Mouse (Mus musculus): ENCODE data around the gene Ano8.

Ano8 gene

DNA sequence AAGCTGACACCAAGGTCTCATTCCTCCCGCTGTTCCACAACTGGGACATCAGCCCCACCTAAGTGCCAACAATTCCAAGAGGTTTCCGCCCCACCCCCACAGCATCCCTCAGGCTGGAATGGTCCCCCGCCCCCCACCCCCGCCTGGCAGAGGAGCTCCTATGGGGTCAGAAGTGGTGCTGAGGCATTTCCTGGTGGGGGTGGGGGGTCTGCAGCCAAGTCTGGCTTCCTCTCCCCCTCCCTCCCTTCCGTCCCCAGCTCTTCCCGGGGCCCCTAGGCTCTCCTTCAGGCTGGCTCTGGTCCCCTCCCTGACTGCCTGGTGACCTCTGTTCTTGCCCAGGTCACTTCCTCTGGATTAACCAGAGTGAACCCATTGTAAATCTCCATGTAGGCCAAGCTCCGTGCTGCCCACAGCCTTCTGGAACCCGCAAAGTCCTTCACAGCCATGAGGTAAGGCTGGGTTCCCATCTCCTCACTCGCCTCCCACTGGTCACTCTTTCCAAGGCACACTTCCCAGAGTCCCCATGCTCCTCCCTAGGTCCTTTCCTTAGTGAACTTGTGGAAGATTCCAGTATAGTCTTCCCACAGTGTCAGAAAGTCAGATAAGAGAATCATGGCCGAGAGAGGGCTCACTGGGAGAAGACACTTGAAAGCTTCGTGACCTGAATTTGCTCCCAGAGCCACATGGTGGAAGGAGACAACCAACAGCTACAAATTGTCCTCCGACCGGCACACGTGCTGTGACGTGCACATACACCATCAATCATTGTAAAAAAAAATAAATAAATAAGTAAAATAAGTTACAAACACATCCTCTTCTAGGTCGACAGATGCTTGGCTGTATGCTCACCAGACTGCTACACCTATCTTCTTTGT is 13.3 kb upstream of the Ano8 start:
- DNase-seq (ENCODE audit: low spot score in 2 of 2): no peak

- DNase-seq (ENCODE audit: low spot score in 2 of 2): peak; percentile 66 to 79
Measured at GRCm38 (mm10) chr8:71497881-71498501, 12.2 kb upstream of the Ano8 start.

- DNase-seq (ENCODE audit: low spot score in 2 of 2): no peak
Measured at GRCm38 (mm10) chr8:71497077-71497645, 11.4 kb upstream of the Ano8 start.

DNA sequence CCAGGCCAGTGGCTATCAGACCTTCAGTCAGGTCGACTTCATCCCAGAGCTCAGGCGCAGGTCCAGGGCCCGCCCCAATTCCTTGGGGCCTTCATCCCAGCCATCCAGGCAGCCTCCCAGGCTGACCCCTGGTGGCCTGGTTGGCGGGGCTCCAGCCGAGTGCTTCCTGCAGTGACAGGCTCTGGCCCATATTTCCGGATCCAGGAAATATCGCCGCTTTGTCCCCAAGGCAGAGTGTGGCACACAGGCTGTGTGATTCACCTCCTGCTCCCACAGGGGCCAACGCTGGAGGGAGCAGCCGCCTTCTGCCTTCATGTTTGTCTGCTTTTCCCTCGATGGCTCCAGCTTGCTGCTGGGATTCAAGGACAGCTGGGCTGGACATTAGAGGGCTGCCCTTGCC is 10.7 kb upstream of the Ano8 start:
- DNase-seq (ENCODE audit: low spot score in 2 of 2): peak; percentile 93 to 94

DNA sequence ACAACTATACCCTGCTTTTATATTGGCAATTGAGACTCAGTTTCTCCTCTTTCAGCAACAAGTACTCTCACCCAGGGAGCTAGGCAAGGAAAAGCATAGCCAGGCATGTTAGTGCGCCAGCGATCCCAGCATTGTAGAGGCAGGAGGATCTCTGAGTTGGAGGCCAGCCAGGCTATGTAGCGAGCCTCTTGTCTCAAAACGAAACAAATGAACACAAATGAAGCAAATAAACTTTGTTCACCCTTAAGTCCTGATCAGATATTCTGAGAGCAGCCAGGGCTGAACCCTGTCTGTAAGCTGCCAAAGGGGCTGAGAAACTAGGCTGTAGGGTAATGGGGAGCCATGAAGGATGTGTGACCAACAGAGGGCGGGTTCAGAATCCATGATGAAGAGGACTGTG is 10.0 kb upstream of the Ano8 start:
- DNase-seq (ENCODE audit: low spot score in 2 of 2): no peak

DNA sequence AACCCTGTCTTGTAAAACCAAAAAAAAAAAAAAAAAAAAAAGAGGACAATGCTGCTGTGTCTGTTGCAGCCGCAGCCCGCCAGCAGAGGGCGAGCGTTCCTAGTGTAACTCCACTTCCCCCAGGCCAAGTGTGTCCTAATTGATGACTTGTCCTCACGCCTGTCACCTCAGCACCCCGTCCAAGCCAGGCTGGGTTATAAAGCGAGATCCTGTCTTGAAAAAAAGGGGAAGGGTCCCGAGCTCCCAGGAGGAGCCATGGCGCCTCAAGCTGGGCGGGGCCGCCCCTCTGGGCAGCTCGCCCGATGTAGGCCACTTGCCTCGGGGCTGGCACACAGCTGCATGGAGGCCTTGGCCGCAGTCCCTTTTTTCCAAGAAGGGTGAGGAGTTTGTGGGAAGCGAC is 9.3 kb upstream of the Ano8 start:
- peak; percentile 78 to 85 for DNase-seq (ENCODE audit: low spot score in 2 of 2)

DNA sequence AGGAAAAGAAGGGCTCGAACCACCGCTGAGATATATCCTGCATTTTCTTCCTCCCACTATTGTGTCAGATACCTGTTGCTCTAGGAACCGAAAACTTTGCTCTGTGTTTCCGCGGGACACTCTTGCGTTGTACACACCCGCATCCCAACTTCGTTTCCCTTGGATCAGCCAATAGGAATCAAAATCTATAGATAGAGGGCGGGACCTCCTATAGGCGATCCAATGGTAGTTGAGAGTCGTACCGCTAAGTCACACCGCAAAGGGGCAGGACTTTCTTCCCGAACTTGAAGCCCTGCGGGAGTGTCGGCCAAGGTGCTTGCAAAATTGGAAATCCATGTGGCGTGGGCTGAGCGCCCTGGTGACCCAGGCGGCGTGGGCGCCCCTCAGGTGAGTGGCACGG is 2.7 kb upstream of the Ano8 start:
- DNase-seq (ENCODE audit: low spot score in 2 of 2): peak; percentile 93 to 95

DNA sequence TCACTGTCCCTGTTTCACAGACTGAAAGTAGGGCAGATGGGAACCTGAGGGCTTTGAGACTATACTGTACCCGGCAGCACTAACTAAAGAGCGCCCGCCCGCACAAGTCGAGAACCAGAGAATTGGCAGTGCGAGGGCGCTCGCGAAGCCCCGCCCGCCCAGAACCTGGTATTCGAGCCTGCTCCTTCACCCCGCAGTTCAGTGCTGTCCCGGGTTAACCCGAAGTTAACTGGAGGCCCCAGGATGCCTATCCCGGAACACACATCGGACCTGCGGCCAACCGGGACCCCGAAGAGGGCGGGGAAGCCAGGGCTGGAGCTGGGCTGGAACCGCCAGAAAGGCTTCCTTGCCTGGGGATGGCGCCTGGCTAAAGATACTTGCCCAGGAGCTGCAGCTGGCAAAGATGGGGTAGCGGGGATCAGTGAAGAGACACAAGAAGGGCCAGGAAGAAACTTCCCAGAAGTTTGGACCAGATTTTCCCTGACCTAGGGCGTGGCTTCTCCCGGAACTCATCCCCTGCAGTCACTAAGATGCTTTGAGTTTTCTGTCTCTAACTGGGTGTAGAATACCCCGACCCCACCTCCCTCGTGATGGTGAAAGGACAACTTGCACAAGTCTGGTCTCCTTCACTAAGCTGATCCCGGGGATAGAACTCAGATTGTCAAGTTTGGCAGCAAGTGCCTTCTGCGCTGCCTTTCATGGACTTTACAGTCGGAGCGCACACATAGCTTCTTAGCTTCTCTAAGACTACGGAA is 2.1 kb upstream of the Ano8 start, which contains the start of gene Gtpbp3:
TSS of gene Gtpbp3 (plus strand) at position 413 of the 755 bp plus-strand sequence.
- DNase-seq (ENCODE audit: low spot score in 2 of 2): peak; percentile 80 to 86

GRCm38 (mm10) chr8:71486136-71486529 is 370 bp upstream of the Ano8 start:
- no peak for DNase-seq (ENCODE audit: low spot score in 2 of 2)

DNA sequence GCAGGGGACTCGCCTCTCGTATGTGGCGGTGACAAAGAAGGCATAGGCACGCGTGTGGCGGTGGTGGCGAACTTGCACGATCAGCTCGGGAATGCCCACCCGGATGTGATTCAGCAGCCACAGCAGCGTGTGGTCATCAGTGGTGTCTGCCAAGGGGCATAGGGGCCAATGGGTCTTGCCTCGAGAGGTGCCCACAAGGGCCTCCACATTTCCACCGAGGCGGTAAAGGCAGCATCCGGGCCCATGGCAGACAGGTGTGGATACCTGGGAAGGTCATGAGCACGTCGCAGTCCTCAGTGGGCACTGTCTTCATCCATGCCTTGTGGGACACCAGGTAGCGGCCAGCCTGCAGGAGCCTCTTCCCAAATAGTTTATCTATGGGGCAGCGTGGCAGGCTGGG is 1.0 kb downstream of the Ano8 start:
- no peak for DNase-seq (ENCODE audit: low spot score in 2 of 2)

DNA sequence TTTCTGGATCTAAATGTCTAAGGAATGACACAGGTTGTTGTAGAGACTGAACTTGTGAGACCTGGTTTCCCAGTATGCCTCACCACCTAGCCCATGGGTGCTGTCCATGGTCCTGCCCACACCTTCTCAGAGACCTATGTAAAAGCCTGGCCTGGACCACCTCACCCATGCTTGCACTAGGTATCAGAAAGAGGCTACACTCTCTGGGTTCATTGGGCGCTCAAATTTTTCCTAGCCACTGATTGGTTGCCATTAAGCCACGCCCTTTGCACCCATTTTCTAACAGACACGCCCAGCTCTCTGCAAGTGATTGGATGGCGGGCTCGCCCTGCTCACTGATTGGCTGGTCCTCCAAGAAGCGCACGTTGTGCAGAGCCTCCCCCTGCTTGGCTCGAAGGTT is 1.8 kb downstream of the Ano8 start:
- DNase-seq (ENCODE audit: low spot score in 2 of 2): no peak

DNA sequence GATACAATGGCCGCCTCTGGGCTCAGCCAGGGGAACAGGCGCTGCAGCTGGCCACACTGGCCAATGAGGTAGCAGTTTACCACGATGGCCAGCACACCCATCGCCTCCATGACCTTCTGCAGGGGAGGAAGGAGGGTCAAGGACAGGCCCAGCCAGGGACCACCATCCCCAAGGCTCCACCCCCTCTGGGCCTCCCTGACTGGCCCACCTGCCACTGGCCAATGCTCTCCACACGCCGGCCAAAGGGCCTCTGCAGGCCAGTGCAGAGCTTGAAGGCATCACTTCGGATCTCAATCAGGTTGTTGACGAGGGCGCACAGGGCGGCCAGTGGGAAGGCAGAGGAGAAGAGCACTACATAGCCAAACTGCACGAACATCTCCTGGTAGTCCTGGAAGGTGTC is 6.8 kb downstream of the Ano8 start:
- DNase-seq (ENCODE audit: low spot score in 2 of 2): no peak

- no peak for DNase-seq (ENCODE audit: low spot score in 2 of 2)
Measured at GRCm38 (mm10) chr8:71477196-71477845, 8.4 kb downstream of the Ano8 start.

DNA sequence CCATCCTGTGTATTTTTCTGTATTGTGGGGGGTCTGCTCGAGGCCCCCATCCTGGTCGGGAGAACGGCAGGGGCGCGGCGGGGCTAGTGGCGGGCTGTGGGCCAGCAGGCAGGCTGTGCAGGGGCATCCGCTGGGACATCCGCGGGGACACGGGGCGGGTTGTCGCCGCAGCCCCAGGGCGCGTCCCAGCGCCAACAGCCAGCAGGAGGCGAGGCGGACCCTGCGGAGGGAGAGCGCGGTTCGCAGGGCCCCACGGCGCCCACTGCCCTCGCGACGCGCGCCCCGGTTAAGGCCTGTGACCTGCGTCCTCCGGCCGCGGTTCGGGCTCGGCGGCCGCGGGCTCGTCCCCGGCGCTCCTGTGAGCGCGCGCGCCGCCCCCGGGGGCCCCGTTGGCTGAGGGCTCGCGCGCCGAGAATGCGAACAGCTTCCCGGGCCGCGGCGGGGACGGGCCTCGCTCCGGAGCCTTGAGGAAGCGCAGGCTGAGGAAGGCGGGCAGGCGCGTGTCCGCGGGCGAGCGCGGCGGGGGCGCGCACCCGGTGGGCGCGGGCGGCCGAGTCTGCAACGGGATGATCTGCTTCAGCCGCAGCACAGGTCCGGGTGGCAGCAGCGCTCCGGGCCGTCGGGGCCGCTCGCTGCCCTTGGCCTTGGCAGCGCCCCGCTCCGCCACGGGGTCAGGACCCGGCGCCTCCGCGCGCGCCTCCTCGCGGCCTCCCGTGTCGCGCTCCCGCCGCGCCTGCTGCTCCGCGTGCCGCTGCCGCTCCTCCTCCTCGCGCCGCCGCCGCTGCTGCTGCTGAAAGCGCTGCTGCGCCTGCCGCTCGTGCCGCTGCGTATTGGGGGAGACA is 9.4 kb downstream of the Ano8 start:
- peak; percentile 84 to 88 for DNase-seq (ENCODE audit: low spot score in 2 of 2)

DNA sequence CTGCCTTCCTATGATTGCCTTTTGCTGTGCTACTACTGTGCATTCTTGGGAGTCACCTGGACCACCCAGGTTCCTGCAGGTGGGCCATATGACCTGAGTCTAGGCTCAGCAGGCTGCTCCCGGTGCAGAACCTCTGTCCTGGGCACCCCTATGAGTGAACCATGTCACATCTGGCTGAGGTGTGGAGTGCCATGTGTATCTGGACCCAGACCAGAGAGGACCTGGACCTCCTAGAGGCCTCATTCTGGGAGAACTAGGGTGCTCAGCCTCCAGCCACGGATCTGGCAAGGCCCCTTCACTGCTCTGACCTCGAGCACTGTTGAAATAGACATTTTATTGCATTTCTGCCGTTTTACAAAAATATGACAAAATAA is 10.1 kb downstream of the Ano8 start:
- no peak for DNase-seq (ENCODE audit: low spot score in 2 of 2)

DNA sequence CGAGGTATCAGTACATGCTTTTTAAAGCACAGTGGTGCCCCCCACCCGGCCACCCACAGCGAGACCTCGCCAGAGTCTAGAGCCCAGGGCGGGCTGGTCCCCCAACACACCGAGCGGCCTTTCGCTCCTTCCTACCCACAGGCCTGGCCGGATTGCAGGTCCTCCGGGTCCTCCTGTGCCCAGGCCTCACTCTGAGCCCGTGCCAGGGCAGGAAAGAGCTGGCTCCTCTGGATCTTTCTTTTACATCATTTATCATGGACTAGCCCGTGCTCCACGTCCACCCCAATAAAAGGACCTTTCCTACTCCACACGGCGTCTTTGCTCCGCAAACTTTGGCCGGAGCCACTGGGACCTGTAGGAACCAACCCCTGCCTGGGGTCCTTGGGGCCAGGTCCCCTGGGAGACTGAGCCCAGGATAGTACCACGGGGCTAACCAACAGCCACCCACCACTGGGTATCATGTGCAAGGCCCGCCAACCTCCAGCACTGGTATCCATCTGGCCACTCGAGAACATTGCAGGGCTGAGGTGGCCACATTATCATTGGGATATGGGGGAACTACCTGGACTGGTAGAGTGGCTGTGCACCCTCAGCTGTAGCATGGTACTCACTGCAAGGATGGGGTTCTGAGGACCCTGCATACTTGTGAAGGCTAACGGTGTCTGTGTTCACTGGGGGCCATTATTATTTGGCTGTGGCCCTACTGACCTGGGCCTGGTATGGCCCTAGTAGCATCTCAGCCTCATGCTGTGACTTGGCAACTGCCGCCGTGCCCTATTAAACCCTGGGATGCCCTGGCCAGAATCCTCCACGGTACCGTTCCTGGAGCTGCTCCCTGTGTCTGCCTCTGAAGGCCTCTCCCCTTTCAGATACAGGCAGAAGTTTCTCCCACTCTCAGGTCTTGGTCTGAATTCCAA is 10.7 kb downstream of the Ano8 start:
- no peak for DNase-seq (ENCODE audit: low spot score in 2 of 2)

DNA sequence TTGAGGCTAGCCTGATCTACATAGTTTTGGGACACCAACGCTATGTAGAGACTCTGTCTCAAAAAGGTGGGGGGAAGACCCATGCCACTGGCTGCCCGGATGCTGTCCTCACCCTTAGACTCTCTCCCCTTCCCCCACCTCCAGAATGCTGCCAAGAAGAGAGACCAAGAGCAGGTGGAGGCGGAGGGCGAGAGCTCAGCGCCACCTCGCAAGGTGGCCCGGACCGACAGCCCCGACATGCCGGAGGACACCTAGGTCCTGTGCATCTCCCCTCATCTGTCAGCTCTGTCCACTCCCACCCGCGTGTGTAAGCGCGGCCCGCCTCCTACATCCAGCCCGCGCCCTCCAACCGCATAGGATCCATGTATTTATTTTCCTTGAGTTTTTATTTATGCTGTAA is 11.4 kb downstream of the Ano8 start:
- no peak for DNase-seq (ENCODE audit: low spot score in 2 of 2)

- DNase-seq (ENCODE audit: low spot score in 2 of 2): no peak
Measured at GRCm38 (mm10) chr8:71472601-71473386, 13.0 kb downstream of the Ano8 start.

- DNase-seq (ENCODE audit: low spot score in 2 of 2): no peak
Measured at GRCm38 (mm10) chr8:71471861-71472260, 13.9 kb downstream of the Ano8 start.

All from heart, adult 9 months (tissue).